Mouse (Mus musculus): ENCODE results near the gene Gnaq. TPM values are rescaled to one million over a fixed set of nuclear protein-coding genes. Genes with fewer than 3 reads are reported as not detected.
A peak's percentile ranks its signal among the peaks of the same experiment; 100 is the strongest.

Gene Gnaq
- total RNA-seq, 2 experiments from 2014 or later: 197 to 209 TPM

DNA sequence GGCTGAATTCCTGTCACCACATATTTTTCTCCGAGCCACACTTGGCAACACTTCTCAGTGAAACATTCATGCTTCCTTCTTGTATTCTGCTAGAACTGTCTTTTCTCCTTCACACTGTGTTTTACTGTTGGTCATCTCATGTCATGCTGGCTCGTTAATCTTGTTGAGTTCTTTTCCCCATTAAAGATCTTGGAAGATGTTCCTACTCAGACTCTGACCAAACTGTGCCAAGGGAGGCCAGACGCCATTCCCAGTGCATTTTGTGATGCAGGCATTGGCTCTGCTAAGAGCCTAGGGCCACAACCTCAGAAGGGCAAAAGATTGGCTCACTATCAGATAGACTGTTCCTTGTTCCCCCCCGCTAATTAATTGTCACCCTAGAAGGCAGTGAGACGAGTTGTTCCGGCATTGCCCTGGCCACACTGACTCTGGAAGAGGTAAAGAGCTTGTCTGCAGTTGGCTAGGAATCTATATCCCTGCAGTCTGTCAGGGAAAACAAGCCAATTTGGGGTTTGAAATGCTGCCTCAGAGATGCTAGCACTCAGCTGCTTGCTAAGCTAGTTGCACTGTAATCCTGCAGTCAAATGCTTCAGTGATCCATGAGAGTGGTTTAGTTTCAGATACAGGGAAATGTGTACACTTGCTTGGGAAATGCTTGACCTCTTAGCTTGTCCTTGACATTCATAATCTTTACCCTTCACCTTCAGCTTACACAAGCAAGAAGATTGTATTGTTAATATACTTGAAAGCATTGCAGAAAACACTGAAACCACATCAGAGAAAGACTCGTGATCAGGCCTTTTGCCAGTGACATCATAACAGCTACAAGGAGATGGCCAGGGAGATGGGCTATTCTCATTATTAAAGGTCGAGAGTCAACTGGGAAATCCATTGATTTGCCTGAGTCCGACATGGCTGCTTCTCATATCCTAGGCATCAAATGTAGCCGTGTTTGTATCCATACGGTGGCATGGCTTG, 152.7 kb downstream of the Gnaq start:
- intact Hi-C loops (cut with DNase I): no loop called here
- no peak for DNase-seq (ENCODE audit: extremely low spot score in 1 of 2, low spot score in 2 of 2)

DNA sequence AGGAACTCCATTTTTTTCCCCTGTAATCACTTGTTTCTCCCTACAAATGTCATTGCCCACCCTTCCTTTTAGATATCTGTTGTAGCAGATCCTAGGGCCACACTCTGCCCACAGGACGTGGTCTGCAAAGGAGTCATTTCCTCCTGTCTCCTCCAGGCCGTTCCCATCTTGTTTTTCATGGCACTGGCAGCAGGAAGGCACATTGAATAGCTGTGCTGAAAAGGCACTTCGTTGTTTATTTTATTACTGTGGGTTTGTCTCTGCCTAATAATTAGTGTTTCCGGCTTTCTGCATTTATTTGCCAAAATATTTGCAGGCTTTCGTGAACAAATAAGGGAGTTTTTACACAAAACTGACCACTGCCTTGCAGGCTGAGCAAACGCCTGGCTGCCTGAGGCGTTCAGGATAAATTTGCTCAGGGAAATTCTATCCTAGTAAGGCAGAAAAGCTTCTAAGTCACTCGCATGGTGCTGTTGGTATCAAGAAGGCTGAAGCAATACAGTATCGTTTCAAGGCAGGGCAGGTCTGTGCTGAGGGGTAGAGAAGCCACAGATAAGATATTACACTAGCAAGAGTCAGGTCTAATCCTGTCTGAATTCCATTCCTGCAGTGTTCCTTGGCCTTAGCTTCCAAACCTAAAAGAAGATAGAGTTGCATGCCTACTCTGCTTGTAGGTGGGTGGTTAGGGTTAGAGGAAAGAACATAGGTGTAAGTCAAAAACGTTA, 154.0 kb downstream of the Gnaq start:
- intact Hi-C loops (cut with DNase I): no loop called here

DNA sequence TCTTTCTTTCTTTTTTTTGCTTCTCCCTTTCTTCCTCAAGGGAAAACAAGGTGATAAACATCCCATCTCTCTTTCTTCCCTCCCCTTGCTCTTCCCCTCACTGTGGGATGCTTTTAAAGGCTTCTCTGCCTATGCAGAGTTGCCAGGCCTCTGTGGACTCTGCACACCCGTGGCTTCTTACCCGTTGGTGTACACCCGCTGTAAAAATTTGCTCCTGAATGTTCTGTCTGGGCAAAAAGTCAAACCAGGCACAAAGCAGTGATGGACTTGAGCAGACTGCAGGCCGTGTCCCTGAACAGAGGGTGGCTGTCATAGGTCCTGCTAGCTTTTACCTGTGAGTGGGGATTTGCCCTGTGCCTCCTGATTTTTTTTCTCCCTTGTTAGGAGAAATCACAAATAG, 154.7 kb downstream of the Gnaq start:
- DNase-seq (ENCODE audit: extremely low spot score in 1 of 2, low spot score in 2 of 2): no peak
- intact Hi-C loops (cut with DNase I): no loop called here

More for the DNA sequence above, 154.0 kb downstream of the Gnaq start:
- DNase-seq (ENCODE audit: extremely low spot score in 1 of 2, low spot score in 2 of 2): no peak

DNA sequence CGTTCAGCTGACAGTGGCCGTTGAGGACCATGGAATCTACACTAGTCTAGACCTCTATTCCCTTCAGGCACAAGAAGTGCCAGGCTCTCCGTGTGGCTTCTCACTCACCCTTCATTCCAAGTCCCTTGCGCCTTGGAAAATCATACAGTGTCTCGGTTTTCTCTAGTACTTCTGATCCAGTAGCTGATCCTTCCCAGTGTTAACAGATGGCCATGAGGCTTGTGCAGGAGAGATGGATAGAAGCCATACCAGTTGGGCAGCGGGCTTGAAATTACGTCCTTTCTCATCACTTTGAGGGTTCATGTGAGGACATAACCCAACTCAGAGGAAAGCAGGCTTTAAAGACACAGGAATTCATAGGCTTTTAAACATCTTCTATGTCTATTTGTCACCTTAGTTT, 155.3 kb downstream of the Gnaq start:
- intact Hi-C loops (cut with DNase I): no loop called here
- DNase-seq (ENCODE audit: extremely low spot score in 1 of 2, low spot score in 2 of 2): peak in 1 of 2 experiments; percentile 33

DNA sequence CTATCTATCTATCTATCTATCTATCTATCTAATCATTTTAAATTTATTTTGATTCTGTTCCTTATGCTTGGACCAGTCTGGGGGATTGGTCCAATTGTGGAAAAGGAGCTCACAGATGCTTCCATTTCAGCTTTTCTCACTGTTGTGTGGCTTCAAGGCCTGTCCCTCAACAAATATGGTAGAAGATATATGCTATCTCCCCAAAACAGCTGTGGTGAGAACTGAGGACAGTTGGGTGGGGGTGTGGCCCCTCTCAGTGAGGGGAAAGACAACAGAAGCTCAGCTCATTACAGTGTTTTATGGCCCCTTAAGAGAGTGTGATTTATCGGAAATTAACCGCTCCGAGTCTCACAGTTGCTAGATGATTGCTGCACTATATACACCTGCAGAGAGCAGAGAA, 158.5 kb downstream of the Gnaq start:
- no peak for DNase-seq (ENCODE audit: extremely low spot score in 1 of 2, low spot score in 2 of 2)
- intact Hi-C loops (cut with DNase I): no loop called here

DNA sequence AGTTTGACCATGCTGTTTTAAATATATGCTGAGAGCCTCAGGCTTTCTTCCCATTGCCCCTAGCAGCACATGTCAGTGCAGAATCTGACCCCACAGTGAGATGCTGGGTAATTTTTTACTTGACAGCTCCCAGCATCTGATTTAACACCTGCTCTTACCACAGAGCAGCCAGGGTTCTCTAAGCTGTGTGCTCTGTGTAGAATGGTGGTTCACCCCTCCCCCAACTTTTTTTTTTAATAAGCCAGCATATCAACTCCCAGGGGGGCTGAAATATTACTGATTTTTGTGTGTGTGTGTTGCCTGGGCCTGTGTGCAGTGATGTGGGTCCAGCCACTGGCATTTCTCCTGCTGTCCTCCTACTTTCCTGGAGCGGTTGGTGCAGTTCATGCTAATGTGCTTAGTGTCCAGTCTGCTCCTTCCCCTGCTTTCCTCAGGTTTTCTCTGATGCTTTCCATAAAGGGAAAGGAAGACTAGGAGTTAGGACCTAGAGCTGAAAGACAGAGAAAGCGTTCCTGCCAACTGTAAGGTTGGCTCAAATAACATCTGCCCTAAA, 159.5 kb downstream of the Gnaq start:
- intact Hi-C loops (cut with DNase I): no loop called here
- no peak for DNase-seq (ENCODE audit: extremely low spot score in 1 of 2, low spot score in 2 of 2)

DNA sequence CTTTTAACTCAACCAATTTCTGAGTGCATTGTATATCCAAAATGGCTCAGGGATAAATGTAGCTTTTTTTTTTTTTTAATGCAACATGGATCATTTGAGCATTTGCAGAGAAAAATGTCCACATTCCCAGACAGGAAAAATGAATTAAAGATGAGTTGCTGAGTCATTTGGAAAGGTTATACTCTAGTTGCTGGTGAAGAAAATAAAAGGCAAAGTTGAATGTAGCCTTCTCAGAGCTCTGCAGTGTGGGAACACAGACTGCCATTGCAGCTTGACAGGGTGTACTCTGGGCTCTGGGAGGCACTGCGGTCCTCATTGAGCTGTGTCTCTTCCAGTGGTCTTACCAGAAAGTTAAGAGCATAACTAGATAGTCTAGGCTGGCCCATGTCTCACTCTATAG, 160.3 kb downstream of the Gnaq start:
- DNase-seq (ENCODE audit: extremely low spot score in 1 of 2, low spot score in 2 of 2): no peak

DNA sequence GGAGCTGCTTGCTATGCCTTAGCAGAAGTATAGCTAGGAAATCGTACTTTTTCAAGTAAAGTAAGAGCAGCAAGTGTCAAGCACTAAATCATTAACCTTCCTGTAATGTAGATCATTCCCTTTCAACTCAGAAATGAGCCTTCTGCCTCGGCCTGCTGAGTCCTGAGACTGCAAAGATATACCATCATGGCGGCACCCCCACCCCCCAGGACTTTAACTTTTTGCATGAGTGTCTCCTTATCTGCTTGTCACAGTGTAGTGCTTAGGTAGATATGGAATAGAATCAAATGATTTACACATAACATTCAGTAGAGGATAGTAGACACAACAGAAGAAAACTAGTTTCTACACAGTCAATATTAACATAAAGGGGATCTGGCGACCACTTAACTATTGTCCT, 167.8 kb downstream of the Gnaq start:
- intact Hi-C loops (cut with DNase I): no loop called here

More for the DNA sequence above, 160.3 kb downstream of the Gnaq start:
- intact Hi-C loops (cut with DNase I): no loop called here

DNA sequence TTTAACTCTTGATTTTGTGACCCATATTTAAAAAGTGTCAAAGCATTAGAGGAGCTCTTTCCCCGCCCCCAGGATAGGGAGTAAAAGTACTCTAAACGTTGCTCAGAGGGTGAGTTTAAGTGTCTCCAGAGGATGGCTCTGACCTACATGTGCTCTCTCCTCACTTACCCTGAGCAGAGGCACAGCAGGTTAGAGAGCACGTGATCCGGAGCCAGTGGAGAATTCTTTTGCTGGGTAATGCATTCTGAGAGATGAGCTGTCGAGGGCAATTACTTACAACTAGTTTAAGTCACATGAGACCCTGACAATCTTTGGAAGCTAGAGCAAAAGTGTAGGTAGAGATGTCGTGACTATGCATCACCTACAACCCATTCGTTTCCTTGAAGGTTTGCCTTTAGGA, 168.7 kb downstream of the Gnaq start:
- DNase-seq (ENCODE audit: extremely low spot score in 1 of 2, low spot score in 2 of 2): no peak
- intact Hi-C loops (cut with DNase I): no loop called here

More for the DNA sequence above, 167.8 kb downstream of the Gnaq start:
- DNase-seq (ENCODE audit: extremely low spot score in 1 of 2, low spot score in 2 of 2): no peak

DNA sequence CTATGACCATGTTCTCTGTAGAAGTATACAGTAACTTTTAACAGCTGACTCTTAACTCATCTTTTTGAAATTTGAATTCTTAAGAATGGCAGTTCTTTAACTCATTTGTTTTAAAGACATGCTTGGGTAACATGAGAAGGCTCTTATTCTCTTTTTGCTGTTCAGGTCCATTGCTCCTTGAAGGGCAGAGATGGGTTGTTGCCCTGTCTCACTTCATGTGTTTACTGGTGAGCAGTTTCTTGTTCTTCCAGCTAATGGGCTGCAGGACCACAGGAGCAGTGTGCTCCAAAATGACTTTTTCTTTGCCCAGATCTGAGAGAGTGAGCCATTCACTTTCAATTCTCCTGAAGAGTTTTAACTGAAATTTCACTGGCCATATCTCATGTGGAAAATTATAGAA, 176.4 kb downstream of the Gnaq start:
- intact Hi-C loops (cut with DNase I): no loop called here
- no peak for DNase-seq (ENCODE audit: extremely low spot score in 1 of 2, low spot score in 2 of 2)

DNA sequence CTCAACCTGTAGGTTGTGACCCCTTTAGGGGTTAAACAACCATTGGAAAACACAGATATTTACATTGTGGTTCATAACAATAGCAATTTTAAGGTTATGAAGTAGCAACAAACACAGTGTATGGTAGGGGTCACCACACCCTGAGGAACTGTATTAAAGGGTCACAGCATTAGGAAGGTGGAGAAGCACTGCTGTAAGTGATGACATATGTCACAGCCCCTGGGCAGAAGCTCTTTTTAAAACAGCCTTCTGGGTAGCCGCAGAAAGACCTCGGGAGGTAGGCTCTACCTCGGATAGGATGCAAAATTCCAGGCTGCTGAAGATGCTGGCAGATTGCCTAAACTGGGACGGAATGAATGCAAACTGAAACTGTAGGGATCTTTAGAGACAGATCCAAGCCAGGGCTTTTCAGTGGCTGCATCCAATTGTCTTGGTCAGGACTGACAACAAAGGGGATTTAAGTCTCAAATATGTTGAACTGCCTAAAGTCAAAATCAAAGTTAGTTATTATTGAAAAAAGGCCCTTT, 181.7 kb downstream of the Gnaq start:
- DNase-seq (ENCODE audit: extremely low spot score in 1 of 2, low spot score in 2 of 2): peak in 1 of 2 experiments; percentile 30
- intact Hi-C loops (cut with DNase I): no loop called here

DNA sequence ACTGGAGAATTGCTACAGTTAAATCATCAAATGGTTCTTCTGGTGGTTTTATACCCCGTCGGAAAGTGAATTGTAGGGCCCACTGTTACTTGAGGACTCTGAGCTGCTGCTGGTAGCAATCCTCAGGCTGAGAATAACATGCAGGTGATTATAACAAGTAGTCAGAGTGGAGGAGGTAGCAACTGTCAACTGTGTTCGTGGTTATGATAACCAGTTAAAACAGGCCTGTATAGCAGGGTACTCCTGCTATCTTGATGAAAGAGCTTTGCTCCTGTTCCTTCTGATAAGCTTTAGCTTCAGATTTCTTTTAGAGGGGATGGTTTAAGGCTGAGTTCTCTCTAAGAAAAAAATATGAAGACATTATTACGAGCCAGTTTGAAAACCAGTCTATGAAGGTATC, 182.9 kb downstream of the Gnaq start:
- DNase-seq (ENCODE audit: extremely low spot score in 1 of 2, low spot score in 2 of 2): no peak
- intact Hi-C loops (cut with DNase I): no loop called here

DNA sequence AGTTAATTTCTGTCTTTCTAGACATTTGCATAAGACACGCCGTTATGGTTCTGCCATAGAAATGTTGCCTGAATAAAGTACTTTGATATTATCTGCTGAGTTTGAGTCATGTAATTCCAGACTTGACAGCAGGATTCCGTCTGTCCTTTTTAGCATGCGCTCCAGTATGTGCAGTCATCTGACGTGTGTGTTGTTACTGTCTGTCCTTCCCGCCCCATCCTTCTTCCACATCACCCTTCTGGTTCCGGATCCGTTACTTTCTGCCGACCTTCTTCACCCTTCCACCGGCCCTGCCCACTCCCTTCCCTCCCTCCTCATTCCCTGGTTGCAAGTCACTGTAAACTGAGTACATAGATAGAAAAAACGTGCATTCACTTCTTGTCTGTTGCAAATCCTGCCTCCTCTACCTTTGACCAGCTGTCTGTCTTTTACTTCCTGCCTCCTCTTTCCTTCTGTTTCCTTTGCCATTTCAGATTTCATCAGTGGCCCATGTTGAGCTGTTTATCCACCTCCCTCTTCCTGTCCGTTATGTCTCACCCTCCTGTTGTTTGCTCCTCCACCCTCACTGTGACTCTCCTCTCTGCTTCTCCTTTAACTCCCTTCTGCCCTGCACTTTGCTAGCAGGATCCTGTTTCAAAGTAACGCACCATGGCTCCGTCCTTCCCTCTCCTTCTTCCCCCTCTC, 185.6 kb downstream of the Gnaq start:
- intact Hi-C loops (cut with DNase I): no loop called here
- no peak for DNase-seq (ENCODE audit: extremely low spot score in 1 of 2, low spot score in 2 of 2)

DNA sequence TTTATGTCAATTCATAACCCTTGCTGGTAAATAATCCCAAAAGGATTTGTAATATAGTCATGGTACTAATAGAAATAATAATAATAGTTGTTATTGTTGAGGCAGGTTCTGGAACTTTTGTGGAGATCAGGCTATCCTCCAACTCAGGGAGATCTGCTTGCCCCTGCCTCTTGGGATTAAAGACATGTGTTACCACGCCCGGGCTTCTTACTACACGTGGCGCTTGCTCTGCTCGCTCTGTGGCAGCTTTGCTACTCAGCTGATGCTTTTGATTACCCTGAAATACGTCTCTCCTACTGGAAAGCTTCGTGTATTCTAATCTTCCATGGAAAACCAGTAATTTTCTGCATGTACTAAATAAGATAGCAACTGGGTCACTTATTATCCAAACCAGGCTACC, 187.4 kb downstream of the Gnaq start:
- intact Hi-C loops (cut with DNase I): no loop called here
- DNase-seq (ENCODE audit: extremely low spot score in 1 of 2, low spot score in 2 of 2): no peak

DNA sequence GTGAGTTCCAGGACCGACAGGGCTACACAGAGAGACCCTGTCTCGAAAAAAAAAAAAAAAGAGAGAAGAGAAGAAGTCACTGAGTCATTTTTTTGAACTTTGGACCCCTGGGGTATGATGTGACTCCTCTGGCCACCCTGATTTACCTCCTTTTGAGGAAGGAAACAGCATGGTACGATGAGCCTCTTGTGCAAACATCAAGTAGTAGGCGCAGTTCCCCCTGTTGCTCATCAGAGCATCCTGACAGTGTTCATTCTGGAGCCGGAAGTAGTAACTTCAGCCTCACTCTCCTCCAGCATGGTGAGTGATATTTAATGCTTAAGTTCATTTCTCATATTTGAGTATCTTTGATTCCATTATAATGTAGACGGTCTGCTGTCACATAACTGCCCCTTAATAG, 190.4 kb downstream of the Gnaq start:
- DNase-seq (ENCODE audit: extremely low spot score in 1 of 2, low spot score in 2 of 2): no peak
- intact Hi-C loops (cut with DNase I): no loop called here

DNA sequence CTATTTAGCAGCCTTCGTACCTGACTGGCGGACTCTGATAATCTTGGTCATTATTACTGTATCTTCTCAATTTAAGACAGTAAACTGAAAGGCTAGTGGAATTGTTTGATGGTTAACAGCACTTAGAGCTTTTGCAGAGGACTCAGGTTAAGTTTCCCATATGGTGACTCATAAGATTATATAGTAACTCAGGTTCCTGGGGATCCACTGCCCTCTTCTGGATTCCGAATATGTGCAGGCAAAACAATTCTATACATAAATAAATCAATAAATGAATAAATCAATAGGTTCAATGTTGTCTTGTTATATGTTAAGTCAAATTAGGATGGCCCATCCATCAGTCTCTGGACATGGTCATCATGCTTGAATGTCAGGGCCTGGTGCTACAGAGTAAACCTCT, 191.6 kb downstream of the Gnaq start:
- no peak for DNase-seq (ENCODE audit: extremely low spot score in 1 of 2, low spot score in 2 of 2)
- intact Hi-C loops (cut with DNase I): no loop called here

DNA sequence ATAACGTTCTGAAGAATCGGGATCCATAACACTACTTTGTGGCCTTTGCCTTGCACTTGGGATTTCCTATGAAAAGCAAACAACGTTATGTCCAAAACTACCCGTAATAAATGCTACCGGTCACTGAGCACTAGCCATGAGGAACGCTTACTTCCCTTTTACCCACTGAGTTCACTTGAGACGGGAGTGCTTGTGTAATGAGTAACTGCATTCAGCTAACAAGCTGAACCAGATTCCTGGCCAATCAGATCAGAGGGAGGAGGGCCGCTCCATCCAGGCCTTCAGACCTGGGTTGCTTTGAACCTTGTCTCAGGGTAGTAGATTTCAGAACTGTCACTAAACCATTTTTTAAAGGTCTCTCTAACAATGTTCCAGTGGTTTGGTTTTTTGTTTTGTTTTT, 193.3 kb downstream of the Gnaq start:
- DNase-seq (ENCODE audit: extremely low spot score in 1 of 2, low spot score in 2 of 2): no peak
- intact Hi-C loops (cut with DNase I): no loop called here

DNA sequence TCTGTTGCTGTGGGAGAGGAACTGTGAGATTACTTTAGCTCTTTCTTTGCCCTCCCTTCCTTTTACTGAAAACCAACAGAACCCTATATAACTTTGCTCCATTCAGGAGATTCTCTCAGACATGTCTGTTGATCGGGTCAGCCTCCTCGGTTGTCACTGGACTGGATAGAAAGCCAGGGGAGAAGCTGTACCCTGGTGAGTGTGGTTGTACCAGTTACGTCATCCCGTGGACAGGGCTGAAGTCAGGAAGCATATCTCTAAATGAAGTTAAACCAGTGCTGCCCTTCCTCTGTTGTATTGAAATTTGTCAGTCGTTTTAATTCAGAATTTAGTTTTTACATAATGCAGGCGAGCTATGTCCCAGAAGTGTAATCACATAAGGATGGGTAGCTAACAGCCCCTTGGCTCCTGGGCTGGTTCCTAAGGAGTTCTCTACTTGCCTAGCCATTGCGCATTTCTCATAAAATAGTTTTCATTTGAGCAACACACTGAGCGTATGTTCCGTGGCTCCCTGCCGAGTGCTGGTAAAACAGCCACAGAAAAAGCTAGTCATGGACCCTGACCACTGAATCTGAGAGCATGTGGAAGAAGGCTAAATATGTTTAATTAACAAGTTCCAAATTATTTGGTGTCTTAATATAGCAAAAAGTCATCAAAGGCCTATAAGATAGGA, 194.9 kb downstream of the Gnaq start:
- intact Hi-C loops (cut with DNase I): no loop called here
- no peak for DNase-seq (ENCODE audit: extremely low spot score in 1 of 2, low spot score in 2 of 2)
